Comparison of ENCODE assay signal across 17 mouse cellular contexts in genomic region chr2:92975031-92975790, GRCm38 (mm10).
DNase-seq lines count a peak whose midpoint lies in the region; ATAC-seq and TF ChIP-seq lines count a peak whose summit lies in the region.
"Had no signal": no experiment of that assay in that cellular context is flagged by ENCODE, and none has a peak within 500 bp of the region (broad histone marks: within the 10 kb centered on the region; RNA-seq: fewer than 3 reads in every experiment).

No protein-coding gene starts in this region.

- DNase-seq in adrenal gland, adult 2 months: peak; percentile 60
- no peak for DNase-seq in adrenal gland, postnatal 4 days (ENCODE audit: low spot score in 2 of 2)
- DNase-seq in lung, postnatal 4 days: peak; percentile 32 to 79
- no peak for DNase-seq in gastrocnemius, postnatal 25 days
- DNase-seq: cerebellum, adult 18-20 months; kidney, postnatal 10 days; right cerebral cortex, adult 18-20 months had no signal

- H3K4me1 ChIP-seq in intestine, embryonic 15.5 days (replicated peaks): no peaks in the 10 kb centered on the region
- H3K4me1 ChIP-seq in intestine, postnatal 0 days (replicated peaks; ENCODE audit: control insufficient read depth, insufficient read depth, low read length): no peaks in the 10 kb centered on the region
- no peaks in the 10 kb centered on the region for H3K4me1 ChIP-seq in intestine, embryonic 16.5 days (ENCODE audit: control insufficient read depth, insufficient read depth, low read length)
- H3K4me1 ChIP-seq: embryonic facial prominence, embryonic 13.5 days; limb, embryonic 12.5 days; midbrain, embryonic 15.5 days had no signal

- no peak overlapping the region for H3K27ac ChIP-seq in intestine, embryonic 15.5 days
- no peak overlapping the region for H3K27ac ChIP-seq in intestine, postnatal 0 days (ENCODE audit: low read depth, low read length)
- H3K27ac ChIP-seq in intestine, embryonic 16.5 days (ENCODE audit: low read length): no peak overlapping the region
- H3K27ac ChIP-seq: embryonic facial prominence, embryonic 13.5 days; limb, embryonic 12.5 days; liver, embryonic 14.5 days; midbrain, embryonic 15.5 days had no signal

- 0 out of 2 replicates have a peak, but pooled peaks have one; percentile 36 for ATAC-seq in intestine, embryonic 15.5 days
- no peak for ATAC-seq in intestine, postnatal 0 days
- ATAC-seq in intestine, embryonic 16.5 days: peak; percentile 16; the same call in 1 of the 2 replicates
- no peak for ATAC-seq in frontal cortex, adult (ENCODE audit: low TSS enrichment)
- ATAC-seq: activated CD4-positive, CD25-positive, alpha-beta regulatory T cell, adult 4 months; inflammation-experienced regulatory T-cells, adult 6 months; midbrain, embryonic 15.5 days had no signal

- no peak overlapping the region for H3K4me2 ChIP-seq in intestine, embryonic 15.5 days (replicated peaks)
- no peak overlapping the region for H3K4me2 ChIP-seq in intestine, postnatal 0 days (replicated peaks; ENCODE audit: low read depth)
- H3K4me2 ChIP-seq in intestine, embryonic 16.5 days (ENCODE audit: low read depth, low read length): no peak overlapping the region
- H3K4me2 ChIP-seq: embryonic facial prominence, embryonic 13.5 days; limb, embryonic 12.5 days; midbrain, embryonic 15.5 days had no signal

- H3K27me3 ChIP-seq in intestine, embryonic 15.5 days (replicated peaks): no peaks in the 10 kb centered on the region
- no peaks in the 10 kb centered on the region for H3K27me3 ChIP-seq in intestine, postnatal 0 days (replicated peaks; ENCODE audit: control insufficient read depth, insufficient read depth, low read length)
- H3K27me3 ChIP-seq in intestine, embryonic 16.5 days (replicated peaks; ENCODE audit: control insufficient read depth, insufficient read depth, low read length): no peaks in the 10 kb centered on the region
- H3K27me3 ChIP-seq: embryonic facial prominence, embryonic 13.5 days; limb, embryonic 12.5 days; midbrain, embryonic 15.5 days had no signal

- no peak overlapping the region for H3K9ac ChIP-seq in intestine, embryonic 15.5 days
- H3K9ac ChIP-seq in intestine, postnatal 0 days (ENCODE audit: low read depth, low read length): no peak overlapping the region
- no peak overlapping the region for H3K9ac ChIP-seq in intestine, embryonic 16.5 days (ENCODE audit: low read depth, low read length)
- H3K9ac ChIP-seq: embryonic facial prominence, embryonic 13.5 days; limb, embryonic 12.5 days; liver, embryonic 14.5 days; midbrain, embryonic 15.5 days had no signal

- peaks cover 46% of the 10 kb centered on the region for H3K36me3 ChIP-seq in intestine, embryonic 15.5 days
- H3K36me3 ChIP-seq in intestine, postnatal 0 days (ENCODE audit: control insufficient read depth, insufficient read depth): peaks cover 64% of the 10 kb centered on the region
- peaks cover 19% of the 10 kb centered on the region for H3K36me3 ChIP-seq in intestine, embryonic 16.5 days (ENCODE audit: control insufficient read depth, insufficient read depth, low read length)

- no peak overlapping the region for H3K4me3 ChIP-seq in intestine, embryonic 15.5 days (replicated peaks)
- H3K4me3 ChIP-seq in intestine, postnatal 0 days (ENCODE audit: low read depth, low read length): no peak overlapping the region
- no peak overlapping the region for H3K4me3 ChIP-seq in intestine, embryonic 16.5 days (ENCODE audit: low read length)
- H3K4me3 ChIP-seq: embryonic facial prominence, embryonic 13.5 days; limb, embryonic 12.5 days; midbrain, embryonic 15.5 days had no signal

- no peak for TF ChIP-seq CTCF in intestine, postnatal 0 days (IDR thresholded peaks at IDR 0.05; ENCODE audit: low read depth)

- H3K9me3 ChIP-seq in intestine, embryonic 15.5 days: 0 out of 2 replicates have a peak, but pooled peaks cover 2% of the 10 kb centered on the region
- no peaks in the 10 kb centered on the region for H3K9me3 ChIP-seq in intestine, postnatal 0 days (ENCODE audit: control insufficient read depth)
- no peaks in the 10 kb centered on the region for H3K9me3 ChIP-seq in intestine, embryonic 16.5 days (ENCODE audit: control insufficient read depth, low read length)
- H3K9me3 ChIP-seq: embryonic facial prominence, embryonic 13.5 days; limb, embryonic 12.5 days; midbrain, embryonic 15.5 days had no signal

- WGBS in intestine, embryonic 15.5 days: 82% methylated on average over 14 of the region's 14 CpGs
- 81% methylated on average over 14 of the region's 14 CpGs for WGBS in intestine, postnatal 0 days
- WGBS in intestine, embryonic 16.5 days: 77% methylated on average over 14 of the region's 14 CpGs

Comparison
In these comparisons a context has a peak if more than half of its experiments do, and no peak if none do; other contexts are left out.
1. DNase-seq: peak in adrenal gland, adult 2 months (single experiment) and lung, postnatal 4 days (2 of 2); none in adrenal gland, postnatal 4 days (0 of 2) and gastrocnemius, postnatal 25 days (single experiment).
2. ATAC-seq: peak in intestine, embryonic 15.5 days (single experiment) and intestine, embryonic 16.5 days (single experiment); none in intestine, postnatal 0 days (single experiment) and frontal cortex, adult (single experiment).